Mouse (Mus musculus): ENCODE results near the gene S100b.

GRCm38 (mm10) chr10:76253079-76253478, 574 bp upstream of the S100b start:
- no peak for TF ChIP-seq CTCF (IDR thresholded peaks at IDR 0.05; ENCODE audit: low read depth, low read length)
- TF ChIP-seq GATA1 (IDR thresholded peaks at IDR 0.05; ENCODE audit: borderline replicate concordance, low read length) = no peak
- no peak for TF ChIP-seq GATA2 (IDR thresholded peaks at IDR 0.05; ENCODE audit: borderline replicate concordance, low read depth, low read length)
- TF ChIP-seq TAL1 (conservative IDR thresholded peaks at IDR 0.05; ENCODE audit: low read depth, low read length) = no peak
- no peak for TF ChIP-seq POLR2AphosphoS5 (IDR thresholded peaks at IDR 0.05; ENCODE audit: insufficient replicate concordance, low read depth, low read length)
